Mouse (Mus musculus) urinary bladder, adult 2 months (tissue): ENCODE data around the gene Lrmda. TPM values are rescaled to one million over a fixed set of nuclear protein-coding genes. Genes with fewer than 3 reads are reported as not detected.

ENCODE experiments used
- DNase-seq: peaks from one replicate; pipeline ENCODE4 v3.0.0; 2022; ENCODE audit warnings: low spot score
- polyA plus RNA-seq: library from polyadenylated mRNA; depleted of rRNA; stranded (reverse); fragments of >200 nt; gene quantifications from 2 replicates; pipeline ENCODE4 v1.2.3, GENCODE M21; 2012

Lrmda gene
- polyA plus RNA-seq, 1 experiment: 0.74 TPM

DNA sequence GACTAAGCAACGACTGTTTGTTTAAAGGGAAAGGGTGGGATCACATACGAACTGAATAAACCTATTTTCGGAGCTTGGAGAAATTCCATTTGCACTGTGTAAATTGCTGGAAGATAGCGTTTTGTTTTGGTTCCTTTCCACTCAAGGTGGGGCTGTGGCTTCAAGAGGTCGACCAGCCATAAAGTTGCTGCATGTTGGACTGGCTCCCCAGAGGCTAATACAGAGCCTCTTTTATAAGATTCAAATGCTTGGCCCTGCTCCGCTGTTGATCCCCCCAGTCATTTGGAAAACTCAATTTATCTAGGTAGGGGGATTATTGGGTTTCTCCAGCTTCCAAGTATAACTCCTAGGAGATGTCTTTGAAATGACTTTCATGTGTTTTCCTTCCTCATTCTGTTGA, 137.5 kb downstream of the Lrmda start:
- no peak for DNase-seq

- no peak for DNase-seq
Observed at GRCm38 (mm10) chr14:22161416-22161815, 141.9 kb downstream of the Lrmda start.

- DNase-seq: no peak
Observed at GRCm38 (mm10) chr14:22167285-22167684, 147.8 kb downstream of the Lrmda start.

DNA sequence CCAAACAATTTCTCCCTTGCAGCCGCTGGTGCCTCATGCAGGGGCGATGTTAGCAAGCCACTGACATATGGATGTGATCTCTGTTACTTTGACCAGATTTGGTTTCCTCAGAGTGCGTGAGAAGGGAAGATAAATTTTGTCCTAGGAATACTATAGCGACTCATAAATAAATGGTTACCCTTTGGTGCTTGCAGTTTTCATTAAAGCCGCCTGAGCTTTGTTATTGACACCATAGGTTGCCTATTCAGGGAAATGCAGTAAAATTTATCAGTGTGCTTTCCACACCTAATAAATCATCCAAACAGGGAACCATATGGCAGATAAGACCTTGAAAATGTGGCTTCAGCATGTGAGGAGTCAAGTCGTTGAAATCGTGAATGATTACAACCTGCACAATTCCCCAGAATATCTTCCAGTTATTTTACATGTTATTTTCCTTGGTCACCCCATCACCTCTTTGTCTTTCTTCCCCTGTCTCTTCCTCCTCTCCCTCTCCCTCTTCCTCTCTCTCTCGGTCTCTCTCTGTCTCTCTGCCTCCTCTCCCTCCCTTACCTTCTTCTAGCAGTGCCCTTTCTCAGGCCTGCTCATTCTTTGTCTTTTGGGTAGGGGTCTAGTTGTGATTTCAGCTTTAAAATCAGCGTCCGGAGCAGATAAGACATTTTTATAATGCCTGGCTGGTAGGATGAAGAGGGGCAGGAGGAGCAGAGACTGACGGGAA, 148.7 kb downstream of the Lrmda start:
- no peak for DNase-seq

GRCm38 (mm10) chr14:22168795-22169568, 149.5 kb downstream of the Lrmda start:
- DNase-seq: no peak

- DNase-seq: no peak
Observed at GRCm38 (mm10) chr14:22174757-22175156, 155.2 kb downstream of the Lrmda start.

GRCm38 (mm10) chr14:22179761-22180160, 160.2 kb downstream of the Lrmda start:
- DNase-seq: no peak

- no peak for DNase-seq
Observed at GRCm38 (mm10) chr14:22181508-22181907, 162.0 kb downstream of the Lrmda start.

GRCm38 (mm10) chr14:22183195-22183594, 163.7 kb downstream of the Lrmda start:
- no peak for DNase-seq

DNA sequence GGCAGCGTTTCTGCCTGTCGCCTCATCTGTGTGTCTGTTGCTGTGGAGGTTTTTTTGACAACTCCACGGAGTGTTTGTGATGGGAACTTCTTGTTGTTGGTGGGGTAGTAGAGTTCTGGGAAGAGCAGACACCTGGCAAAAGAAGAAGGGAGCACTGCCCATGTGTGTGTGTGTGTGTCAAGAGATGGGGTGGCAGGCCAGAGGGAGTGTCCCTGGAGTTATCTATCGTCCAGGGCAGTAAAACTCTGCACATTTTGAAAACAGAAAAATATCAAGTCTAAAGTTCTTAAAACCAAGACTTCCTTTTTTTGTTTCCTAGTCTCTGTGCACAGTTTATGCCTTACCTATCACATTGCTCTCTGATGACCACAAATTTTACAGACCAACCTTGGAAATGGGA, 165.9 kb downstream of the Lrmda start:
- no peak for DNase-seq

GRCm38 (mm10) chr14:22190111-22190510, 170.6 kb downstream of the Lrmda start:
- DNase-seq: no peak

DNA sequence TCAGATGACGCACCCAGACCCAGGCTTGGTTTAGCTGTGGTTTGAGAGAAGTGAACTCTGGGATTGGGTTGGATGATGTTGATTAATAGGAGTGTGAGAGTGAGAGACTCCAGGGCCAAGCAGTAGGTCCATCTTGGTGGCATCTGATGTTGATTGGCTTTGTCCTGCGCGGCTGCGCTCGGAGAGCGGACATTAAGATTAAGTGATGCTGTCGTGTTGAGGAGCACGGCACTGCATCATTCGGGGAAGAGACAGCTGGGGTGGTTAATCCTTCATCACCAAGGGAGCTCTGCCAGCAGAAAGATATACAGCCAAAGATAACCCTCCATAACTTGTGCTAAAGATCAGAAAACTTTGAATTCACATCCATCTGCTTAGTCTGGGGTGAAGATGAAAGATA, 172.7 kb downstream of the Lrmda start:
- no peak for DNase-seq

GRCm38 (mm10) chr14:22198021-22198420, 178.5 kb downstream of the Lrmda start:
- DNase-seq: no peak

DNA sequence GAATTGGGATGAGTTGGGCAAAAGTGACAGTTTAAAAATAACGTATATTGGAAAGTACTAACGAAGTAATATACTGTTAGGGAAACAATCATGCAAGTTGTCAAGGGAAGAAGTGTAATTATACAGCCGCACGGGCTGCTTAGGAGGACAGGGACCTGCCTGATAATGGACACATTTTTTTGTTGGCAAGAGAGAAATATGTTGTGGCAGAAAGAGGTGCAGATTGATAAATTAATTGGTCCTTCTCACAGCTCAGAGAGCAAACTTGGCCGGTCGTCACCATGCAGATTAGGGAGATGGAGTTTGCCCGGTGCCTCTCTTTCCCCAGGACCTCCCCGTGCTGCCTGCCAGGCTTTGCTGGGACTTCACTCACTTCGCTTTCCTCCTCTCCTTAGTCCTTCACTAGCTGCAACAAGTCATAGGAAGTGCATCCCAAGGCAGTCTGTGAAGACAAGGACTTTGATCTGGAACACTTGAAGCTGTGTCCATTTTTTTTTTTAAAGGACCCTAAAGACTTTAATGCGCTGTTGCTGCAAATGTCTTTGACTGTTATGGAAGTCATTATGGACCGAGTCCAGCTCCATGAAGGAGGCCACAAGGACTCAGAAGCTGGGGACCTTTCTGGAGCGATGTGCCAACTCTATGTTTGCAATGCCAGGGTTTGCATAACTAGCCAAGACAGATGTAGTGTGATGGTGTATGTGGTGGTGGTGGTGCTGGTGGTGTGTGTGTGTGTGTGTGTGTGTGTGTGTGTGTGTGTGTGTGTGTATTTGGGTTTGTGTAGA, 179.3 kb downstream of the Lrmda start:
- DNase-seq: no peak

DNA sequence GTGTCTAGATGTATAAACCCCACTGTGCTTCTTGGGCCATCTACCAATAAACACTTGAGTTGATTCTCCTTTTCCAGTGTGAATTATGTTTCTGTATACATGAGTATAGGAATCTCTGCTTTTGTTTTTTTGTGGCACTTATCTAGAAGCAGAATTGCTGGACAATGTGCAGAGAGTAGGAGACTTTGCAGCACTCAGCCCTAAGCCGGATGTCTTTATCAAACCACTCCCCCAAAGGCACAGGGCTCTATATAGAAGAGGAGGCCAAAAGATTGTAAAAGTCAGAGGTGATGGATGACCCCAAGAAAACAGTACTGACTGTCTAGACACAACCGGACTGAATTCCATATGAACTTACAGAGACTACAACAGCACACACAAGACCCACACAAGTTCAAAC, 182.2 kb downstream of the Lrmda start:
- DNase-seq: no peak

DNA sequence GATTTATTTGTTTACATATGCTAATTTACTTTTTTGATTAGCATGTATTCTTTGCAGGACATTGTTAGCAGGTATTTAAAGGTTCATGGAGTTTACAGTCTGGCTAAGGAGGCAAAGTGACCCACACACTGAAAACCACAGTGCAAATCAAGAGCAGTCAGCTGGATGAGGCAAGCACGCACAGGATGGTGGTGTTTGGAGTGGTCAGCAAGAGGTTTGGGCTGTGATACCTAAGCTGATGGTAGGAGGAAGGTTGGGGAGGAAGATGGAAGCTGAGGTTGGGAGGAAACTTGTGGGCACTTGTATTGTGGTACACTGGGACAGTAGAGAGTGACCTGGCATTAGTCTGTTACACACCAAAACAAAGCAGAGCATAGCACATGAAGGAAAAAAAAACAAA, 191.1 kb downstream of the Lrmda start:
- DNase-seq: no peak

DNA sequence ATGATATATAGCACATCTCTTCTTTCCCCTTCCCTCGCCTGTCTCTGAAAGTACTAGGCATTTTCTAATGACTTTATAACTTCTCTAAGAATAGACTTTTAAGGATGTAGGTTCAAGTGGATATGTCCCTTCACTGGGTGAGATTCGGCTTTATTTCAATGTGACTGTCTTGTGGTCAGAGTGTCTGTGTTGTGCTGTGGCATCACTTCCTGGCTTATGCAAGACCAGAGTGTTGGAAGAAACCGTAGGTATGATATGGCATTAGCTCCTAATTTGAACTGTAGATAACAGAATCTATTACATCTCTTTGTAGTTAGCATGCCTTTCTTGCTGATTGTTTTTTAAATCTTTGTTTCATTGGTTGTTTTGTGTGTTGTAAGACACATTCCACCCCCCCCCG, 198.7 kb downstream of the Lrmda start:
- no peak for DNase-seq

- no peak for DNase-seq
Observed at GRCm38 (mm10) chr14:22222038-22222437, 202.5 kb downstream of the Lrmda start.

DNA sequence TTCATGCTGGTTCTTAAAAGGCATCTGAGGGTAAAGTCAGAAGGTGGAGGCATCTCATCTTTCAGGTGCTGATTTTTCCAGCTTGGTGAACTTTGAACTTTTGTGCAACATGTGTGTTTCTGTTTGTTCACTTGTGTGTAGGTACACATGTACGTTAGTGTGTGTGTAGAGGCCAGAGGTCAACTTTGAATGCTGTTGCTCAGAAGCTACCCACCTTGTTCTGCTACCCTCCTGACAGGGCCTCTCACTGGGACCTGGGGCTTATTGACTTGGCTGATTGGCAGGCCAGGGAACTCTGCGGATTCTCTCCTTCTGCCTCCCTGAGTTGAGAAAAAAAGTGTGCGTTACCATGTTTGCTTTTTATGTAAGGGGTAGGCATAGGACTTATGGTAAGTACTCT, 203.1 kb downstream of the Lrmda start:
- no peak for DNase-seq

DNA sequence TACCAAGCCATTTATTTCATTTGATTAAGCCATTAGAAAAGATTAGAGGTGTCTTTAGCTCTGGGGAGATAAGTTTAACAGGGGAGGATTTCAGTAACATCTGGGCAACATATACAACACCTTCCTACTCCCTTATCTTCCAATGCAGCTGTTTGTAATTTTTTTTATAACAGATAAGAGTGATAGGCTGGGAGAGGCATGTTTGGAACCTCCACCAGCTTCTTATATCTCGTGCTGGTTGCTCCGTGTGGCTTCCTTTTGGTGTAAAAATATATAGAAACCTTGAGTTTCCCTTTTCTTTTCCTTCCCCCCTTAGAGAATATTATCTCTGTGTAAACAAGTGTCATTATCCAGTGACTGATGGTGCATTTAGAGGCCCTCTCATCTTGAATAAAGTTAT, 206.7 kb downstream of the Lrmda start:
- DNase-seq: no peak

DNA sequence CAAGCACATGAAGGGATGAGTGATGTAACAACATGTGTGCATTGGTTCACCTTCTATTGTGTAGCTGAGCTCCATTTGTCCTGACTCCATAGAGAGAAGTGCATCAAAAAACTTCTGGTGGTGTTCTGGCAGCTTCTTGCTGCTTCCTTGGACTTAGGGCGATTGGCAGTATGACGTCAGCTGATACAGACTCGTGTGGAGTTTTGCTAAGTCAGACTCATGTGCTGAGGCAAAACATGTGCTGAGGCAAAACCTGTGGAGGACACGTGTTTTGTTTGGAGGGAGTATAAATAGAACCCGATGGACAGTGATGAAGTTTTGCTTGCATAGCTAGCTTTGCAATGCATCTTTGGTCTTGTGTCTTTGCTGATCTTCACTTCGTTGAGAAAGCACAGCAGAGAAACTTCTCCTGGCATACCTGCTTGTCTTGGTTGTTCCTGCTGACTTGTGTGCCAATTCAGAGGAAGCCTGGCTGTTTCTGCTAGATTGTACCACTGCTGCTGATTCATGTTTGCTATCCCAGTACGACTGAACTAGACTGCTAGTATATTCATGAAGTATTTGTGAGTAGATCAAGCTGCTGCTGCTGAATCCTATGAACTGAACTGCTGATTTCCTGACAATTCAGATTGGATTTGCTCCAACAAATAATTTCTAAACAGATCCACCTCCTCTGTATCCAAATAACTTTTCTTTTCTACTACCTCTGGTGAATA, 208.9 kb downstream of the Lrmda start:
- no peak for DNase-seq

DNA sequence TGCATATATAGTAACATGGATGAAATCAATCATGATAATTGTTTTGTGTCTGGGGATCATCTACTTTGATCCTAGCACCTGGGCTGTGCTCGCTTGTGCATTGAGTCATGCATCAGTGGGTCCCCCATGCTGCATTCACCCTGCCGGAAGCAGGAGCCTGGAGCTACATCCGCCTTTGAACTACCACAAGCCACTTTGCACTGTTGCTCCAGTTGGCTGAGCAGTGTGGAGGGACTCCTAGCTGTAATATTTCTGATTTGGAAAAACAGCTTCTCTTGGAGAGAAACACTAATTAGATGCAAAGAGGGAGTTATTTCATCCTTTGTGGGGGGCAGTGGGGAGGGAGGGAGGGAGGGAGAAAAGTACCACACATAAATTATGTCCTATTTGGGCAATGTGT, 220.8 kb downstream of the Lrmda start:
- DNase-seq: no peak
